Mouse (Mus musculus): ENCODE data around the gene Ptma. TPM values are rescaled to one million over a fixed set of nuclear protein-coding genes. Genes with fewer than 3 reads are reported as not detected.

The Ptma gene
- polyA plus RNA-seq (2015; fragmentation: Nextera tagmentation; extraction: Ambion mirVana) = 476 and 618 TPM in 2 replicates

GRCm38 (mm10) chr1:86526116-86526788, at the start of gene Ptma:
TSS of gene Ptma (plus strand) at chr1:86526726.

Other genes with a start within 250 kb of the Ptma start
- gene B3gnt7, start 223.9 kb upstream of the Ptma start, polyA plus RNA-seq (2015; fragmentation: Nextera tagmentation; extraction: Ambion mirVana) = 0.19 and 0.45 TPM in 2 replicates
- 168 and 181 TPM in 2 replicates for gene Ncl, start 167.3 kb upstream of the Ptma start, polyA plus RNA-seq (2015; fragmentation: Nextera tagmentation; extraction: Ambion mirVana)
- gene Nmur1, start 100.5 kb upstream of the Ptma start, polyA plus RNA-seq (2015; fragmentation: Nextera tagmentation; extraction: Ambion mirVana) = not detected in 2 replicates
- gene Tex44, start 100.4 kb upstream of the Ptma start, polyA plus RNA-seq (2015; fragmentation: Nextera tagmentation; extraction: Ambion mirVana) = not detected in 2 replicates
- 51.8 and 60.6 TPM in 2 replicates for gene Pde6d, start 55.9 kb downstream of the Ptma start, polyA plus RNA-seq (2015; fragmentation: Nextera tagmentation; extraction: Ambion mirVana)
- gene Cops7b, start 56.2 kb downstream of the Ptma start, polyA plus RNA-seq (2015; fragmentation: Nextera tagmentation; extraction: Ambion mirVana) = 16.6 and 18.6 TPM in 2 replicates
- gene Nppc, start 143.8 kb downstream of the Ptma start, polyA plus RNA-seq (2015; fragmentation: Nextera tagmentation; extraction: Ambion mirVana) = 10.4 and 11.2 TPM in 2 replicates
- gene Dis3l2, start 177.1 kb downstream of the Ptma start, polyA plus RNA-seq (2015; fragmentation: Nextera tagmentation; extraction: Ambion mirVana) = 15.1 and 15.3 TPM in 2 replicates